Mouse (Mus musculus): ENCODE measurements around the gene Rnf25. TPM values are rescaled to one million over a fixed set of nuclear protein-coding genes. Genes with fewer than 3 reads are reported as not detected.

The Rnf25 gene
- total and polyA plus RNA-seq, 3 experiments: 32.4 to 49.7 TPM; not detected in 1

- Histone ChIP-seq H3K4me1 (ENCODE audit: control insufficient read depth in 1 of 2, insufficient read depth in 2 of 2, low read length in 2 of 2) (no peaks in the 10 kb centered on the region; a peak in 1 of 4 replicates), H3K9ac (ENCODE audit: control insufficient read depth, low read depth, low read length, poor library complexity, severe bottlenecking) (no peak within 1 kb of the TSS), H3K27me3 (ENCODE audit: control insufficient read depth in 1 of 2, insufficient read depth in 2 of 2, low read length in 2 of 2) (peaks cover 0 to 4% of the 10 kb centered on the region in 2 experiments; a peak in 2 of 4 replicates), H3K79me2 (ENCODE audit: control insufficient read depth, insufficient read depth, low read length, poor library complexity) (no peaks in the 10 kb centered on the region), H3K36me3 (ENCODE audit: control insufficient read depth in 1 of 2, insufficient read depth in 2 of 2, low read length in 2 of 2) (no peaks in the 10 kb centered on the region), H3K4me3 (ENCODE audit: control insufficient read depth in 1 of 2, insufficient read depth in 1 of 2, low read depth in 2 of 2, low read length in 2 of 2) (no peak within 1 kb of the TSS), H3K27ac (ENCODE audit: control insufficient read depth, low read depth, low read length) (no peak within 1 kb of the TSS), H3K9me3 (replicated peaks; ENCODE audit: insufficient read depth, low read length) (no peaks in the 10 kb centered on the region)
- TF ChIP-seq JUND (IDR thresholded peaks at IDR 0.05; ENCODE audit: low read depth, low read length): no peak
- DNase-seq (ENCODE audit: low read depth, low spot score): no peak
These were observed 57.0 kb downstream of the Rnf25 start, which contains the start of gene Usp37 for GRCm38 (mm10) chr1:74544184-74544583. Gene Usp37, minus strand, starts transcription at chr1:74544284.

Other genes starting within 250 kb of the Rnf25 start
- 0.08 TPM in 1 of 2 replicates, not detected in the other for gene Catip, start 239.3 kb downstream of the Rnf25 start, total RNA-seq (2012; rRNA removed)
- gene Catip, start 239.3 kb downstream of the Rnf25 start, polyA plus RNA-seq (2012; ENCODE audit: insufficient read depth in 1 of 2, insufficient read length in 2 of 2, low read depth in 1 of 2, low replicate concordance in 2 of 2, missing spikeins in 1 of 2): under 1 TPM in 1 of 2 experiments, not detected in 1; 0.08 TPM
- 0.26 TPM in 1 of 2 replicates, not detected in the other for gene Slc11a1, start 226.2 kb downstream of the Rnf25 start, total RNA-seq (2012; rRNA removed)
- gene Slc11a1, start 226.2 kb downstream of the Rnf25 start, polyA plus RNA-seq (2012; ENCODE audit: insufficient read depth in 1 of 2, insufficient read length in 2 of 2, low read depth in 1 of 2, low replicate concordance in 2 of 2, missing spikeins in 1 of 2): under 1 TPM in 1 of 2 experiments, not detected in 1; 0.11 TPM
- 18.0 TPM in 2 replicates for gene Ctdsp1, start 209.9 kb downstream of the Rnf25 start, total RNA-seq (2012; rRNA removed)
- 10 to 100 TPM in 1 of 2 experiments, not detected in 1; 69.8 TPM for gene Ctdsp1, start 209.9 kb downstream of the Rnf25 start, polyA plus RNA-seq (2012; ENCODE audit: insufficient read depth in 1 of 2, insufficient read length in 2 of 2, low read depth in 1 of 2, low replicate concordance in 2 of 2, missing spikeins in 1 of 2)
- 0.03 and 0.04 TPM in 2 replicates for gene Vil1, start 192.0 kb downstream of the Rnf25 start, total RNA-seq (2012; rRNA removed)
- under 1 TPM in 1 of 2 experiments, not detected in 1; 0.04 TPM for gene Vil1, start 192.0 kb downstream of the Rnf25 start, polyA plus RNA-seq (2012; ENCODE audit: insufficient read depth in 1 of 2, insufficient read length in 2 of 2, low read depth in 1 of 2, low replicate concordance in 2 of 2, missing spikeins in 1 of 2)
- 62.7 and 65.1 TPM in 2 replicates for gene Cnot9, start 95.3 kb downstream of the Rnf25 start, total RNA-seq (2012; rRNA removed)
- gene Cnot9, start 95.3 kb downstream of the Rnf25 start, polyA plus RNA-seq (2012; ENCODE audit: insufficient read depth in 1 of 2, insufficient read length in 2 of 2, low read depth in 1 of 2, low replicate concordance in 2 of 2, missing spikeins in 1 of 2): 10 to 100 TPM in 1 of 2 experiments, not detected in 1; 85.0 TPM
- 0.13 and 0.15 TPM in 2 replicates for gene Plcd4, start 58.5 kb downstream of the Rnf25 start, total RNA-seq (2012; rRNA removed)
- gene Plcd4, start 58.5 kb downstream of the Rnf25 start, polyA plus RNA-seq (2012; ENCODE audit: insufficient read depth in 1 of 2, insufficient read length in 2 of 2, low read depth in 1 of 2, low replicate concordance in 2 of 2, missing spikeins in 1 of 2): under 1 TPM in 1 of 2 experiments, not detected in 1; 0.77 TPM
- gene Usp37, start 57.1 kb downstream of the Rnf25 start, total RNA-seq (2012; rRNA removed): 24.0 and 27.7 TPM in 2 replicates
- gene Usp37, start 57.1 kb downstream of the Rnf25 start, polyA plus RNA-seq (2012; ENCODE audit: insufficient read depth in 1 of 2, insufficient read length in 2 of 2, low read depth in 1 of 2, low replicate concordance in 2 of 2, missing spikeins in 1 of 2): 10 to 100 TPM; 17.8 to 77.6 TPM
- 9.2 and 10.6 TPM in 2 replicates for gene Zfp142, start 13.2 kb downstream of the Rnf25 start, total RNA-seq (2012; rRNA removed)
- 10 to 100 TPM in 1 of 2 experiments, not detected in 1; 21.8 TPM for gene Zfp142, start 13.2 kb downstream of the Rnf25 start, polyA plus RNA-seq (2012; ENCODE audit: insufficient read depth in 1 of 2, insufficient read length in 2 of 2, low read depth in 1 of 2, low replicate concordance in 2 of 2, missing spikeins in 1 of 2)
- gene Bcs1l, start 13.1 kb downstream of the Rnf25 start, total RNA-seq (2012; rRNA removed): 24.5 and 27.7 TPM in 2 replicates
- gene Bcs1l, start 13.1 kb downstream of the Rnf25 start, polyA plus RNA-seq (2012; ENCODE audit: insufficient read depth in 1 of 2, insufficient read length in 2 of 2, low read depth in 1 of 2, low replicate concordance in 2 of 2, missing spikeins in 1 of 2): 10 to 100 TPM in 1 of 2 experiments, not detected in 1; 35.0 TPM
- 0.23 and 0.26 TPM in 2 replicates for gene Stk36, start within 50 bp of the Rnf25 start, total RNA-seq (2012; rRNA removed)
- gene Stk36, start within 50 bp of the Rnf25 start, polyA plus RNA-seq (2012; ENCODE audit: insufficient read depth in 1 of 2, insufficient read length in 2 of 2, low read depth in 1 of 2, low replicate concordance in 2 of 2, missing spikeins in 1 of 2): under 1 TPM in 1 of 2 experiments, not detected in 1; 0.89 TPM
- gene Ttll4, start 60.3 kb upstream of the Rnf25 start, total RNA-seq (2012; rRNA removed): 27.8 and 31.1 TPM in 2 replicates
- gene Ttll4, start 60.3 kb upstream of the Rnf25 start, polyA plus RNA-seq (2012; ENCODE audit: insufficient read depth in 1 of 2, insufficient read length in 2 of 2, low read depth in 1 of 2, low replicate concordance in 2 of 2, missing spikeins in 1 of 2): 10 to 100 TPM in 1 of 2 experiments, not detected in 1; 85.9 TPM
- not detected in 2 replicates for gene Cyp27a1, start 112.2 kb upstream of the Rnf25 start, total RNA-seq (2012; rRNA removed)
- not detected for gene Cyp27a1, start 112.2 kb upstream of the Rnf25 start, polyA plus RNA-seq (2012; ENCODE audit: insufficient read depth in 1 of 2, insufficient read length in 2 of 2, low read depth in 1 of 2, low replicate concordance in 2 of 2, missing spikeins in 1 of 2)
- not detected in 2 replicates for gene Prkag3, start 147.8 kb upstream of the Rnf25 start, total RNA-seq (2012; rRNA removed)
- gene Prkag3, start 147.8 kb upstream of the Rnf25 start, polyA plus RNA-seq (2012; ENCODE audit: insufficient read depth in 1 of 2, insufficient read length in 2 of 2, low read depth in 1 of 2, low replicate concordance in 2 of 2, missing spikeins in 1 of 2): under 1 TPM in 1 of 2 experiments, not detected in 1; 0.03 TPM
- 0.20 TPM in 1 of 2 replicates, not detected in the other for gene Wnt6, start 170.5 kb upstream of the Rnf25 start, total RNA-seq (2012; rRNA removed)
- gene Wnt6, start 170.5 kb upstream of the Rnf25 start, polyA plus RNA-seq (2012; ENCODE audit: insufficient read depth in 1 of 2, insufficient read length in 2 of 2, low read depth in 1 of 2, low replicate concordance in 2 of 2, missing spikeins in 1 of 2): not detected
- gene Wnt10a, start 190.1 kb upstream of the Rnf25 start, total RNA-seq (2012; rRNA removed): not detected in 2 replicates
- not detected for gene Wnt10a, start 190.1 kb upstream of the Rnf25 start, polyA plus RNA-seq (2012; ENCODE audit: insufficient read depth in 1 of 2, insufficient read length in 2 of 2, low read depth in 1 of 2, low replicate concordance in 2 of 2, missing spikeins in 1 of 2)